Mouse (Mus musculus): ENCODE measurements around the gene Nptxr. TPM values are rescaled to one million over a fixed set of nuclear protein-coding genes. Genes with fewer than 3 reads are reported as not detected.

Nptxr gene
- polyA plus RNA-seq, 1 experiment: 0.60 TPM

DNA sequence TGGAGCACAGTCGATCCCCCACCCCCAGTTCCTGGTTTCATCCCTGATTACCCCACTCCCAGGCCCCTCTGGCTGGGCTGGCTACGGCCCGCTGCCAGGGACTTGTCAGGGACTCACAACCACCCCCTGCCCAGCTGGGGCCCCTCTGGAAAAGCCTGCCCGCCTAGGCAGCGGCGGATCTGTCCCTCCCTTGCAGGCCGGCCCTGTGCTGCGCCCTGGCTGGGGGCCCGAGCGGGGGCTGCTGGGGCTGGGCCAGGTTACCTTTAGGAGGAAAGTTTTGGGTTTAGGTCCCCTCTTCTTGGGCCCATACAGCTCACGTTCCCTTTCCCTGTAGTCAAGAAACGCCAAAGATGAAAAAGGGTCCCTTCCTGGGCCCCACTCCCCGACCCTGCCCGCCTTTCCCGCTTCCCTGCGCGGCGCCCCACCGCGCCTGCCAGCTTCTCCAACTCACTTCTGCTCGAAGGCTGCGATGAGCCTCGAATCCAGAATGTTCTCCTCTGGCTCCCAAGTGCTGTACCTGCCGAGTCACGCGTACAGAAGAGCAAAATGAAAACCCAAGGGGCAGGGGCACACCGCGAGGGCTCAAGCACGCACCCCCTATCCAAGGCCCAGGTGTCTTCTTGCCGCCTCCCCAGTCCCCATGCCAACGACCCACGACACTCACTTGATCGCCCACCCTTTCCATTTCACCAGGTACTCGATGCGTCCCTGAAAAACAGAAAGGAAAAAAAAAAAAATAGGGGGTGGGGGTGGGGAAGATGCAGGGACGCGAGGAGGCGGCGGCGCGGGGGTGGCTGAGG, 28.9 kb upstream of the Nptxr start:
- peak overlapping the region; percentile 91 for H3K4me3 ChIP-seq (replicated peaks; ENCODE audit: control insufficient read depth, low read depth, low read length)
- TF ChIP-seq POLR2A (IDR thresholded peaks at IDR 0.05; ENCODE audit: borderline replicate concordance, control insufficient read depth, low read depth, low read length) (no peak), CTCF (IDR thresholded peaks at IDR 0.05; ENCODE audit: control insufficient read depth, insufficient read depth, low read length) (no peak)
- H3K4me1 ChIP-seq (ENCODE audit: control insufficient read depth, insufficient read depth, low read length): no peaks in the 10 kb centered on the region; the same call in 1 of the 2 replicates
- H3K27ac ChIP-seq (ENCODE audit: control insufficient read depth, insufficient read depth, low read depth, low read length, poor library complexity): peak overlapping the region; percentile 43; the same call in 1 of the 2 replicates
- WGBS: under 1% methylated on average over 41 of the region's 41 CpGs

DNA sequence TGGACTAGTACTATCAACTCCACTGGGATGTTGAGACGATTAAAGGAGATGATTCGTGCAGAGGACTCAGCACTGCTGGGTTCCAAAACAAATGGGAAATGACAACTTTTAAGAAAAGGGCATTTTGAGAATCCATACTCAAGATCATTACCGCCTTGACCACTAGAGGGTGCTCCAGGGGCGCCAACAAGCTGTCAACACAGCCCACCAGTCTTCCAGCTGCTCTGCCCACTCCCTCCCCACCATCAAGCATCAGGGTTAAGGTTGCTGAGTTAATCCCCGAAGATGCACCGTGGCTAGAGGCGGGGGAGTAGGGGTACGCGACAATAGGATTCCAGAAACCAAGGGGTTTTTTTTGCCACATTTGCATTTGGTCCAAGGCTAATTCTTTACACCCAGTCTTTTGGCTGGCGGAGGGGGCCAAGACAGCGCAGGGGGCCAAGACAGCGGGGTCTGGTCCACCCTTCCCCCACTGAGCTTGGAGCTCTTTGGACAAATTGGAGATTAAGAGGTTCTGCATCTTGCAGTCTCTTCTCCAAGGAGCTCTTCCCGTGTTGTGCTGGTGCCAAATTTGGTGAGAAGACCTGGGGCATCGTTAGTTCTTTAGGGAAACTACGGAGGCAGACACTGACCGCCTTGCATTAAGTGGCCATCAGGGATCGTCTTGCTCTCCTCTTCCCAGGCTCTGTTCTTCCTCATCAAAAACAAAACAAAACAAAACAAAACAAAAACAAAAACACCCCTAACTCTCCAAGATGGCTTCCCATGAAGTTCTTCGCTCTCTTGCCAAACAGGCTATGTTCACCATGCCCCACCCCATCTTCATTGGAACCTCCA, 27.7 kb upstream of the Nptxr start:
- WGBS: 45% methylated on average over 18 of the region's 18 CpGs
- Histone ChIP-seq H3K4me1 (ENCODE audit: control insufficient read depth, insufficient read depth, low read length) (no peaks in the 10 kb centered on the region; the same call in 1 of the 2 replicates), H3K4me3 (replicated peaks; ENCODE audit: control insufficient read depth, low read depth, low read length) (no peak overlapping the region), H3K27ac (ENCODE audit: control insufficient read depth, insufficient read depth, low read depth, low read length, poor library complexity) (no peak overlapping the region)
- TF ChIP-seq CTCF (IDR thresholded peaks at IDR 0.05; ENCODE audit: control insufficient read depth, insufficient read depth, low read length): peak; percentile 94
- no peak for TF ChIP-seq POLR2A (IDR thresholded peaks at IDR 0.05; ENCODE audit: borderline replicate concordance, control insufficient read depth, low read depth, low read length)

DNA sequence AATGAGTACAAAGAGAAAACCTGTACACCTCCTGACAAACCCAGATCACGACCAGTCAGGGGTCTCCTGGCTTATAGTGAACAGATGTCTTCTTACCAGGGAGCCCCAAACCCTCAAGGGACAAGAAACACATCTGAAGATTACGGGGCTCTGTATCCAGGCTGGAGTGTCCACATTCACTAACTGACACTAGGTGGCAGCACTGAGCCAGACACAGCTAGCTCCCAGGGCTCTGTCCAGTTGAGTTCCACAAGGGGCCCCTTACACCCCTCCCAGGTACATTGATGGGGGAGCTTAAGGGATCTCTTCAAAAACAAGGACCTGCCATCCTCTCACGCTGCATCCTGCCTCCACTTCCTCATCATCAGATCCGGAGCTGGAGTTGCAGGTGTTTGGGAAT, 25.8 kb upstream of the Nptxr start:
- WGBS: 25% methylated on average over 4 of the region's 4 CpGs
- TF ChIP-seq CTCF (IDR thresholded peaks at IDR 0.05; ENCODE audit: control insufficient read depth, insufficient read depth, low read length) (peak; percentile 91), POLR2A (IDR thresholded peaks at IDR 0.05; ENCODE audit: borderline replicate concordance, control insufficient read depth, low read depth, low read length) (no peak)
- H3K4me1 ChIP-seq (ENCODE audit: control insufficient read depth, insufficient read depth, low read length): no peaks in the 10 kb centered on the region; the same call in 1 of the 2 replicates
- H3K4me3 ChIP-seq (replicated peaks; ENCODE audit: control insufficient read depth, low read depth, low read length): no peak overlapping the region
- H3K27ac ChIP-seq (ENCODE audit: control insufficient read depth, insufficient read depth, low read depth, low read length, poor library complexity): no peak overlapping the region

DNA sequence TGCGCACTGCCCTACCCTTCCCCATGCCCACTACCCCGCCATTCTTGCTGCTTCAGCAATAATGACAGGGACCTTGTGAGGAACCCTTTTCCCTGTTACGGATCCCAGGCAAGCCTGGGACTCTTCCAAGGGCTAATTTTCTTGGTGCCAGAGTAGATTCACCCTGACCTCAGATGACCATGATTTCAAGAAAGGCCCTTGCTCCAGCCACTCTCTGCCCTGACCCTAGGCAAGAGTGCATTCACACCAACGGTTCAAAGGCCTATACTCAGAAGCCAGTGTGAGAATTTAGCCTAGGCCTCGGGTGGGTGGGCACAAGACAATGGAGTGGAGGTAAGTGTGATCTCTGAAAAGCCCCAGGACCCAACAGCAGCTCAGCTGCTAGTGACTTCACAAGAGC, 24.9 kb upstream of the Nptxr start:
- H3K27ac ChIP-seq (ENCODE audit: control insufficient read depth, insufficient read depth, low read depth, low read length, poor library complexity): no peak overlapping the region
- no peak overlapping the region for H3K4me3 ChIP-seq (replicated peaks; ENCODE audit: control insufficient read depth, low read depth, low read length)
- TF ChIP-seq POLR2A (IDR thresholded peaks at IDR 0.05; ENCODE audit: borderline replicate concordance, control insufficient read depth, low read depth, low read length) (no peak), CTCF (IDR thresholded peaks at IDR 0.05; ENCODE audit: control insufficient read depth, insufficient read depth, low read length) (no peak)
- H3K4me1 ChIP-seq (ENCODE audit: control insufficient read depth, insufficient read depth, low read length): no peaks in the 10 kb centered on the region; the same call in 1 of the 2 replicates
- whole genome bisulfite sequencing: 83% methylated on average over 5 of the region's 5 CpGs

DNA sequence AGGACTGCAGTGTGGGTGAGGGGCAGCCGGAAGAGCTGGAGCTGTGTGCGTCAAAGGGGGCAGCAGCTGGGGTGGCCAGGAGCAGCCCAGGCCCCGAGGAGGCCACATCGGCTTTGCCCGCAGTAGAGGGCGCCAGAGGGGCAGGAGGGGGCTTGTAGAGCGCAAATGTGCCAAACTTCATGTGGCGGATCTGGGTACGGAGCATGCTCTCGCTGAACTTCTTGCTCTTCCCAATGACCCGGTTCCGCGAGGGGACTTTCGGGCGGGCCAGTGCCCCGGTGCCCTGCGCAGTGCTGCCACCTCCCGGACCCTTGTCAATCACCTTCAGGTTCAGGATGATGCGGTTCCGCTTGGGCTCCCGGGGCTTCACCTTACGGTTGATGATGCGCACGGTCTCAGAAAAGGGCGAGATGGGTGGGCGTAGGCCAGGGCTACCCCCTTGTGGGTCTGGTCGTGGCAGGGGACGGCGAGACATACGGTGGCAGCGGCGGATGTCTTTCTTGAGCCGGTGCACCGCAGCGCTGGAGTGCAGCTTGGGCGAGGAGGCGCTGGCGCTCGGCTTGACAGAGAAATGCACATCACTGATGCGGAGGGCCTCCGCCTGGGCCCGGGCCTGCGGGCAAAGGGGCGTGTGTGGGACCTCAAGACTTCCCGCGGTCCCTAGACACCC, 23.9 kb upstream of the Nptxr start:
- no peak for TF ChIP-seq CTCF (IDR thresholded peaks at IDR 0.05; ENCODE audit: control insufficient read depth, insufficient read depth, low read length)
- Histone ChIP-seq H3K27ac (ENCODE audit: control insufficient read depth, insufficient read depth, low read depth, low read length, poor library complexity) (no peak overlapping the region), H3K4me3 (replicated peaks; ENCODE audit: control insufficient read depth, low read depth, low read length) (no peak overlapping the region), H3K4me1 (ENCODE audit: control insufficient read depth, insufficient read depth, low read length) (no peaks in the 10 kb centered on the region)
- 93% methylated on average over 46 of the region's 46 CpGs for WGBS

DNA sequence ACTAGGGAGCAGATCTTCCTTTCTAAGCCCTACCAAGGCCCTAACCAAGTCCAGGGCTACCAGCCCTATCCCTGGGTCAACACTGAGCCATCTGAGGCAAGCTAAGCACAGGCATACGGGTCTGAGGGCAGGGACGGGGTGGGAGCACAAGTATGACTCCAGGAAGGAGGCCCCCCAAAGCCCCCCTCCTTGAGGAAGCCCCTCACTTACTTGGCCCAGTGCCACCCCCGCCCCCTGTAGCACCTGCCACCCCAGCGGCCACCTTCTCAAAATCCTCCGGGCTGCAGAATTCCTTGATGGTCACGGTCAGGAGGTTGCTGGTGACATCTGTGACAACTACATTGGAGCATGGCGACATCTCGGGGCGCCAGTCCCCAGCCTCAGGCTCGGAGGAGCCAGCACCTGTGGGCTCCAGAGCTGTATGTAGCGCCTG, 23.2 kb upstream of the Nptxr start:
- Histone ChIP-seq H3K4me1 (ENCODE audit: control insufficient read depth, insufficient read depth, low read length) (peaks cover 2% of the 10 kb centered on the region; the same call in 1 of the 2 replicates), H3K4me3 (replicated peaks; ENCODE audit: control insufficient read depth, low read depth, low read length) (no peak overlapping the region), H3K27ac (ENCODE audit: control insufficient read depth, insufficient read depth, low read depth, low read length, poor library complexity) (no peak overlapping the region)
- TF ChIP-seq POLR2A (IDR thresholded peaks at IDR 0.05; ENCODE audit: borderline replicate concordance, control insufficient read depth, low read depth, low read length) (no peak; the same call in 1 of the 2 replicates), CTCF (IDR thresholded peaks at IDR 0.05; ENCODE audit: control insufficient read depth, insufficient read depth, low read length) (no peak)
- 89% methylated on average over 11 of the region's 11 CpGs for WGBS

DNA sequence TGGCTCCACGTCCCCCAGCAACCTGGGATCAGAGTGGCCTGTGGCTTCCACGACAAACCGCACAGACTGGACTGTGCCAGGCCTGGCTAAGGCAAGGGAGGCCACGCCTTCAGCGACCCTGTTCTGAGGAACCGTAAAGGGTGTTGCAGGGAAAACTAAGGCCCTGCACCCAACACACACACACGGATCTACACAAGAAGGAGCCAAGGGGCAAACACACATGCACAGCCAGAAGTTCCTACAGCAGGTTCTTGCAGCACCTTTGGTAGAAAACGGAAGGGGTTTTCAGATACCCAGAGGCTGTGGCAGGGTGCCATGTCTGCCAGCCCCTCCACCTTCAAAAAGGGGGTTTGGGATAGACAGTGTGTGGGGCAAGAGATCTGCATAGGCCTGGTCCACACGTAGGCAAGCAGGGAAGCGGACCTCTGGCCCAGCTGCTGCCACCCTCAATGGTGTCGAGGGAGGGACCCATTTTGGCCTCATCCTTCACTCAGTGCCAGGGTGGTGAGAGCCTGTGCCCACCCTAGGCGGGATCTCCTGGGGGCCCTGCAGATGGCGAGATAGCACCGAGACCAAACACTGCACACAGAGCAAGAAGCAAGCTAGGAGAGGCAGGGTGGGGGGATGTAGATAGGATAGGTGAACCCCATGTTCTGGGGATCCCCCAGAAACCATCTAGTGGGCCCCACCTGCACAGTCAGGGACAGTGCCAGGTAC, 22.7 kb upstream of the Nptxr start:
- 86% methylated on average over 14 of the region's 14 CpGs for WGBS
- peaks cover 2% of the 10 kb centered on the region; the same call in 1 of the 2 replicates for H3K4me1 ChIP-seq (ENCODE audit: control insufficient read depth, insufficient read depth, low read length)
- no peak overlapping the region; the same call in 1 of the 2 replicates for H3K27ac ChIP-seq (ENCODE audit: control insufficient read depth, insufficient read depth, low read depth, low read length, poor library complexity)
- no peak for TF ChIP-seq POLR2A (IDR thresholded peaks at IDR 0.05; ENCODE audit: borderline replicate concordance, control insufficient read depth, low read depth, low read length)
- TF ChIP-seq CTCF (IDR thresholded peaks at IDR 0.05; ENCODE audit: control insufficient read depth, insufficient read depth, low read length): no peak
- no peak overlapping the region for H3K4me3 ChIP-seq (replicated peaks; ENCODE audit: control insufficient read depth, low read depth, low read length)

Measured in bone marrow, adult 2 months (tissue).